Mouse (Mus musculus) ES-Bruce4 (cell line): ENCODE measurements at regions not wholly inside any gene's neighbourhood (a gene's known extent, or its start where the extent isn't known, plus 50 kb on each side); places are given as distances from the start of the nearest gene placed in this dataset.

ENCODE experiments used
- CTCF ChIP-seq: IDR thresholded peaks from one replicate; pipeline ENCODE4 v1.8.1; 2011; ENCODE audit warnings: low read depth, low read length
- POLR2A ChIP-seq: IDR thresholded peaks from one replicate; pipeline ENCODE4 v1.8.1; 2011; ENCODE audit warnings: low read length; ENCODE audit not compliant: insufficient read depth

- TF ChIP-seq POLR2A: no peak
- no peak for TF ChIP-seq CTCF
Observed at GRCm38 (mm10) chr10:19192971-19193758, 163.2 kb upstream of the Olig3 start.
